Mouse (Mus musculus) kidney, postnatal 36 days (tissue): ENCODE results near the gene Ccdc71.

Source experiments
- DNase-seq, 2 experiments: peaks; one replicate each; pipeline ENCODE4 v3.0.0; 2021 to 2022; ENCODE audit warnings: mixed read lengths in 2 of 2

Gene Ccdc71

GRCm38 (mm10) chr9:108490559-108491285 lies 30.4 kb downstream of the Ccdc71 start, which contains the start of gene Usp19:
Usp19 (plus strand) TSS chr9:108490602.
- peak; percentile 98 to 99 for DNase-seq

DNA sequence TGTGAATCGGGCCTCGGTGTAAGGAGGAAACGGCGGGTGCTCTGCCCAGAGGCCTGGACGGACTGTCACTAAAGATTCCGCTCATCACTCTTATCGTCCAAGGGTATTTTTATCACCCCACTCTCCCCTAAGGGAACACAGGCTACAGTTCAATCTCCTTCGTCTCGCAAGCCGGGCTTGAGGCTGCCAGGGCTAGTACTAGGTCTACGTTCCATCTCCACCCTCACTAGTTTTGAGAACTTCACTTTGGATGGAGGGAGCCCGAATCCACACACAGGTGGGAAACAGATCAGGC lies 30.9 kb downstream of the Ccdc71 start:
- DNase-seq, result no peak

DNA sequence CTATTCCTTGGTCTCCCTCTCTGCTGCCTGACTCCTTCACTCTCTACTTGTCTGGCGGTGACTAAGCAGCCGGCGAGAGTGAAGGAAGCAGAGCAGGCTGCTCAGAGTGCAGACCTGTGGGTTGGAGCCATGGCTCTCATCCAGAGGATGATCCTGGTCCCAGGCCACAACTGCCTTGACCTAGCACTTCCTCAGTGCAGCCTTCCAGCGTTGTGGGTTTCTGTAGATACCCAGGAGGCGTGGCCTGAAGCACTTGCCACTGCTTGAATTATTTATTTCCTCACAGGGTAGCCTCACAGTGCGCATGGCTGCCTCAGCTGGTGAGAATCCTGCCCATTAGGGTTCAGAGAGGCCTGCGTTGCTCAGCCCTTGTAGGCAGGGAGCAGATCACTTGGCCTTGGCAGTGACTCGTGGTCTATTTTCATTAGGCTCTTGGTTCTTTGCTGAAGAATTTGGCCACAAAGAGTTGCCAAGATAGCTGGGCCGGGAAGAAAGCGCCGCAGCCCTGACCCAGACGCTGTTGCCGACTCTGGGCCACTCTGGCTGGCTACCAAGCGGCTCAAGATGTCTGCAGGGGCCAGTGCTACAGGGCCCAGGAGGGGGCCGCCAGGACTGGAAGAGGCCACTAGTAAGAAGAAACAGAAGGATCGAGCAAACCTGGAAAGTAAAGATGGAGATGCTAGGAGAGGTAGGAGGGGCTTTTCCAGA lies 31.9 kb downstream of the Ccdc71 start:
- peak; percentile 32 to 53 for DNase-seq

GRCm38 (mm10) chr9:108493246-108493645 lies 32.9 kb downstream of the Ccdc71 start:
- DNase-seq, result no peak

- no peak for DNase-seq
Measured at GRCm38 (mm10) chr9:108494146-108494825, 34.0 kb downstream of the Ccdc71 start.

DNA sequence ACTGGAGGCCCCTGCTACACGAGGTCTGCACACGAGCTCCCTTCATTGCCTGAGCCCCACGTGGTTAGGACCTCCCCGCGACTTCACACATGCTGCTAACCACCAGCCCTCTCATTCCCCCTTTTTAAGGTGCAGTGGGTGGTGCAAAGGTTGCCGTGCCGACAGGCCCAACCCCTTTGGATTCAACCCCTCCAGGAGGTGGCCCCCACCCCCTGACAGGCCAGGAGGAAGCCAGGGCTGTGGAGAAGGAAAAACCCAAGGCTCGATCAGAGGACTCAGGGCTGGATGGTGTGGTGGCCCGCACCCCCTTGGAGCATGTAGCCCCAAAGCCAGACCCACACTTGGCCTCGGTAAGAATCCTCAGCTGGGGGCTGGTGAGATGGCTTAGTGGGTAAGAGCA lies 34.6 kb downstream of the Ccdc71 start:
- no peak for DNase-seq

DNA sequence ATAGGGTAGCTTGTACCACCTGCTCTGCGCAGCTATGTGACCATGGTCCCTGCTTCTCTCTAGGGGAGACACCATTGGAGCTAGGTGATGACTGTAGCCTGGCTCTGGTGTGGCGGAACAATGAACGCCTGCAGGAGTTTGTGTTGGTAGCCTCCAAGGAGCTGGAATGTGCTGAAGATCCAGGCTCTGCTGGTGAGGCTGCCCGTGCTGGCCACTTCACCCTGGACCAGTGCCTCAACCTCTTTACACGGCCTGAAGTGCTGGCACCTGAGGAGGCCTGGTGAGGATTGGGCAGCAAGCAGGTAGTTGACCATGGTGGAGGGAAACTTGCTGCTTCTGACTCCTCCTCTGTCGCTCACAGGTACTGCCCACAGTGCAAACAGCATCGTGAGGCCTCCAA lies 38.9 kb downstream of the Ccdc71 start:
- DNase-seq, result no peak

DNA sequence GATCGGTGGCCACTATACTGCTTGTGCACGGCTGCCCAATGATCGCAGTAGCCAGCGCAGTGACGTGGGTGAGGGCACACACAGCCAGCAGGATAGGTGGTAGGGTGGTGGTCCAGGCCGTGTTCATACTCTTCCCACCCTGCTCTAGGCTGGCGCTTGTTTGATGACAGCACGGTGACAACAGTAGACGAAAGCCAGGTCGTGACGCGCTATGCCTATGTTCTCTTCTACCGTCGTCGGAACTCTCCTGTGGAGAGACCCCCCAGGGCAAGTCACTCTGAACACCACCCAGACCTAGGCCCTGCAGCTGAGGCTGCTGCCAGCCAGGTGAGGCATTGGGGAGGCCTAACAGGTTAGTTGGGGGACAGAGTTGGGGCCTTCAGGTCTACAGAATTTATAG lies 39.6 kb downstream of the Ccdc71 start:
- DNase-seq, result no peak

DNA sequence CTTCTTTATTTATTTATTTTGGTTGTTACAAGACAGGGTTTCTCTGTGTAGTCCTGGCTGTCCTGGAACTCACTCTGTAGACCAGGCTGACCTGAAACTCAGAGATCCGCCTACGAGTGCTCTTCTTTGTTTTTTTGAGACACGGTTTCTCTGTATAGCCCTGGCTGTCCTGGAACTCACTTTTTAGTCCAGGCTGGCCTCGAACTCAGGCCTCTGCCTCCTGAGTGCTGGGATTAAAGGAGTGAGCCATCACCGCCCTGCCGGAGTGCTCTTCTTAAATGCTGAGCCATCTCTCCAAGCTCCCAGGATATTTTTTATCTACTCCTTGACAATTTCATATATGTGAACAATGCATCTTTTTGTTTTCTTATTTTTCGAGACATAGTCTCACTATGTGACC lies 46.6 kb downstream of the Ccdc71 start:
- no peak for DNase-seq

DNA sequence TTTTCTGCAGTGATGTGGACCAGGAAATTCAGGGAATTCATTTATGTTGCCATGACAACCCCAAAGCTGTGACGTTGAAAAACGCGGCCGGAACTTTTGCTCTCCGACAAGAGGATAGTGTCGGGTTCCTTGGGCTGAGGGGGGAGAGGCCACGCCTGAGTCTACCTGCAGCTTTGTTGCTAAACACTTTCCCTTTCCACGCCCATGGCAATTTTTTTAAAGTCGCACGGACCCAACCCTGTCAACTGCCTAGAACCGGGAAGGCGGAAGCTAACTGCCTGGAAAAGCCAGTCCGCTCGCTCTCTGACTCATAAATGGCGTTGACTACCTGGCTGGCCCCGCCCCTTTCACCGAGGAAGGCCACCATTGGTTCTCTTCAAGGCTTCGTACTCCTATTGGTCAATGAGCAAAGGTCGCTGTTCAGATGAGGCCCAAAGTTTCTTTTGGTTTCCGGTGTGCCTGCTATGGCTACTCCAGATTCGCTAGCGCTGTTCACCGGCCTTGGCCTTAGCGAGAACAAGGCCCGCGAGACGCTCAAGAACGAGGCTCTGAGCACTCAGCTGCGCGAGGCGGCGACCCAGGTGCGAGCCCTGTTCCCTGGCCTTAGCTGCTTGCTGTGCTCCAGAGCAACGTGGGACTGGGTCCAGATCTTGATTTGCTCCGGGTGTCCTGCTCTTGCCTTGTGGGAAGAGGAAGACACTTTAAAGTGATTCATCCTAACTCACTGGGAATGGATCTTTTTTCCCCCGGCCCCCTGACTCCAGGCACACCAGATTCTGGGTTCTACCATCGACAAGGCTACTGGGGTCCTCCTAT lies 47.5 kb downstream of the Ccdc71 start, which contains the start of gene Qars:
TSS of gene Qars (plus strand) at position 88 of the 816 bp plus-strand sequence.
- peak; percentile 98 to 99 for DNase-seq

DNA sequence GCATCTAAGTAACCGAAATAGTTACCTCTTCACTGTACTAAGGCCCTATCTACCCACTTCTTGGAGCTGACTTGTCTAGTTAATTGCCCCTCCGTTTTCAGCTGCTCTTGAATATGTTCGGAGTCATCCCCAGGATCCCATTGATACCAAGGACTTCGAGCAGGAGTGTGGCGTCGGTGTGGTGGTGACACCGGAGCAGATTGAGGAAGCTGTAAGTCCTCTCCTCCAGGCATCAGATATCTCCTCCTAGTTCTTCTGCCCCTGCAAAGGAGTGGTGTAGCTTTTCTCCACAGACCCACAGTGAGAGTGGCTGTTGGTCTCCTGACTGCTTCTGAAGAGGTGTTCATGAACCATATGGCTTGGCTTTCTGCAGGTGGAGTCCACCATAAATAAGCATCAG lies 48.4 kb downstream of the Ccdc71 start:
- no peak for DNase-seq
